Mouse (Mus musculus) forebrain, embryonic 12.5 days (tissue): Measurements from ENCODE around the gene Phlda2. TPM values are rescaled to one million over a fixed set of nuclear protein-coding genes. Genes with fewer than 3 reads are reported as not detected.

Experiments
- ATAC-seq: fragments of 200-750 bp; cut with Nextera tagmentation; 2 replicates; pipeline ENCODE4 v1.8.0; 2017; ENCODE audit warnings: moderate TSS enrichment; ENCODE audit not compliant: low FRiP score
- H3K27ac ChIP-seq: fragments of 300-500 bp; sonication (generic); 2 replicates; pipeline ENCODE4 v1.5.1; 2016; ENCODE audit warnings: mild to moderate bottlenecking
- H3K27me3 ChIP-seq: fragments of 300-500 bp; sonication (generic); 2 replicates; pipeline ENCODE4 v1.6.1; 2016; ENCODE audit warnings: mild to moderate bottlenecking
- H3K36me3 ChIP-seq: fragments of 300-500 bp; sonication (generic); replicated peaks from 2 replicates; pipeline ENCODE4 v1.6.1; 2016; ENCODE audit warnings: mild to moderate bottlenecking
- H3K4me1 ChIP-seq: fragments of 300-500 bp; sonication (generic); 2 replicates; pipeline ENCODE4 v1.6.1; 2016
- H3K4me2 ChIP-seq: fragments of 300-500 bp; sonication (generic); 2 replicates; pipeline ENCODE4 v1.6.1; 2016; ENCODE audit warnings: mild to moderate bottlenecking, moderate library complexity
- H3K4me3 ChIP-seq: fragments of 300-500 bp; sonication (generic); replicated peaks from 2 replicates; pipeline ENCODE4 v1.5.1; 2016; ENCODE audit warnings: mild to moderate bottlenecking
- H3K9ac ChIP-seq: fragments of 300-500 bp; sonication (generic); 2 replicates; pipeline ENCODE4 v1.6.1; 2016; ENCODE audit warnings: mild to moderate bottlenecking
- H3K9me3 ChIP-seq: fragments of 300-500 bp; sonication (generic); 2 replicates; pipeline ENCODE4 v1.6.1; 2016
- WGBS: fragments of 180-500 bp; shearing (Covaris S2); methylation state at CpG from one replicate; pipeline ENCODE4 v1.1.7; 2016; 5-methylcytosine and 5-hydroxymethylcytosine counted together
- polyA plus RNA-seq: library from polyadenylated mRNA; unstranded; fragments of >200 nt; fragmentation: Nextera tagmentation; extraction: Ambion mirVana; gene quantifications from 2 replicates; pipeline ENCODE4 v1.2.1, GENCODE M21; 2016

The Phlda2 gene
- polyA plus RNA-seq, 1 experiment from 2014 or later = 0.79 TPM

- no peak for ATAC-seq
- no peaks in the 10 kb centered on the region for H3K36me3 ChIP-seq
- 15% methylated on average over 38 of the region's 38 CpGs for WGBS
- peaks cover 26% of the 10 kb centered on the region for H3K9me3 ChIP-seq
- H3K4me2 ChIP-seq = peak overlapping the region; percentile 56
- H3K27me3 ChIP-seq = peaks cover 83% of the 10 kb centered on the region
- H3K4me1 ChIP-seq = peaks cover 18% of the 10 kb centered on the region
- H3K9ac ChIP-seq = peak overlapping the region; percentile 70
- H3K4me3 ChIP-seq = peak overlapping the region; percentile 55
- peak overlapping the region; percentile 70; the same call in 1 of the 2 replicates for H3K27ac ChIP-seq
Observed at GRCm38 (mm10) chr7:143458963-143459331, 44.0 kb downstream of the Phlda2 start.

Other genes with a start within 250 kb of the Phlda2 start
- gene Cdkn1c, start 42.1 kb downstream of the Phlda2 start, polyA plus RNA-seq = 326 and 351 TPM in 2 replicates
- gene Slc22a18, start 29.4 kb downstream of the Phlda2 start, polyA plus RNA-seq = 0.26 and 0.27 TPM in 2 replicates
- 357 and 369 TPM in 2 replicates for gene Nap1l4, start 46.0 kb upstream of the Phlda2 start, polyA plus RNA-seq
- 69.0 and 74.3 TPM in 2 replicates for gene Cars, start 96.9 kb upstream of the Phlda2 start, polyA plus RNA-seq
- gene Tnfrsf26, start 125.6 kb upstream of the Phlda2 start, polyA plus RNA-seq = 0.12 and 0.22 TPM in 2 replicates
- 7.7 and 7.8 TPM in 2 replicates for gene Tnfrsf22, start 146.5 kb upstream of the Phlda2 start, polyA plus RNA-seq
- 0.28 and 0.51 TPM in 2 replicates for gene Tnfrsf23, start 182.7 kb upstream of the Phlda2 start, polyA plus RNA-seq